ENCODE assay signal across 23 mouse cellular contexts in the genomic region with DNA sequence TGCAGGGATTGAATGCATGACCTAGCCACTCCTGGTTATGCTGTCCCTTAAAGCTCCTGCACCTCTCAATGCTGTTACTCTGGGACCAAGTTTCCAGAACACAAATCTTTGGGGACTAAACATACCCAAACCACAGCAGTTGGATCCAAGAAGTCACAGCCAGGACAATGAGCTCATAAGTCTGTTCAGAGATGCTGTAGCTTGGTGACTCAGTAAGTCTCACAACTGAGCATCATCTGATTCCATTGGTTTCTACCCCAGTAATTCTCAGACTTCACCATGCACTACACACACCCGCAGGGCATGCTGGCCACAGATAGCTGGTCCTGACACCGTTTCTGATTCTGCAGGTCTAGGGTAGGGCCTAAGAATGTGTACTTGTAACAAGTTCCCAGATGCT.
DNase-seq lines count a peak whose midpoint lies in the region; ATAC-seq and TF ChIP-seq lines count a peak whose summit lies in the region.
"Had no signal": no experiment of that assay in that cellular context is flagged by ENCODE, and none has a peak within 500 bp of the region (broad histone marks: within the 10 kb centered on the region; RNA-seq: fewer than 3 reads in every experiment).

No protein-coding gene starts in this region.

- H3K27me3 ChIP-seq in intestine, embryonic 14.5 days (replicated peaks; ENCODE audit: control insufficient read depth, insufficient read depth, low read length): no peaks in the 10 kb centered on the region
- no peaks in the 10 kb centered on the region for H3K27me3 ChIP-seq in intestine, postnatal 0 days (replicated peaks; ENCODE audit: control insufficient read depth, insufficient read depth, low read length)
- H3K27me3 ChIP-seq in stomach, postnatal 0 days (ENCODE audit: control insufficient read depth, insufficient read depth, low read length): no peaks in the 10 kb centered on the region
- H3K27me3 ChIP-seq in heart, embryonic 10.5 days (ENCODE audit: insufficient read depth, poor library complexity, severe bottlenecking): no peaks in the 10 kb centered on the region
- H3K27me3 ChIP-seq: heart, embryonic 13.5 days; Patski had no signal

- no peak overlapping the region for H3K27ac ChIP-seq in intestine, embryonic 14.5 days (ENCODE audit: low read depth)
- no peak overlapping the region for H3K27ac ChIP-seq in intestine, postnatal 0 days (ENCODE audit: low read depth, low read length)
- H3K27ac ChIP-seq in stomach, postnatal 0 days (replicated peaks): no peak overlapping the region
- no peak overlapping the region for H3K27ac ChIP-seq in heart, embryonic 10.5 days
- H3K27ac ChIP-seq: gastrocnemius, adult 2 months; heart, embryonic 13.5 days; hindbrain, embryonic 14.5 days; hindbrain, postnatal 0 days had no signal

- peak; percentile 28 for DNase-seq in intestine, embryonic 14.5 days (ENCODE audit: low spot score)
- peak; percentile 67 for DNase-seq in 3134 (ENCODE audit: extremely low read depth, insufficient read length, low spot score)
- peak; percentile 62 for DNase-seq in Muller cell, postnatal 12 days (ENCODE audit: inconsistent ontology term)
- peak; percentile 4 for DNase-seq in stomach, postnatal 0 days (ENCODE audit: low spot score)
- DNase-seq in gastrocnemius, postnatal 4 days (ENCODE audit: low spot score in 2 of 2): no peak
- DNase-seq in heart, embryonic 10.5 days (ENCODE audit: low spot score): no peak
- DNase-seq: adrenal gland, postnatal 10 days; adrenal gland, postnatal 36 days; cerebellum, adult 18-20 months; cerebellum, adult 9-10 months; cerebellum, postnatal 14 days; forebrain, postnatal 0 days; gastrocnemius, adult 2 months; gastrocnemius, postnatal 25 days; heart, postnatal 14 days; heart, postnatal 4 days had no signal

- no peak overlapping the region for H3K4me3 ChIP-seq in intestine, embryonic 14.5 days (ENCODE audit: low read depth, low read length)
- H3K4me3 ChIP-seq in intestine, postnatal 0 days (ENCODE audit: low read depth, low read length): no peak overlapping the region
- H3K4me3 ChIP-seq in stomach, postnatal 0 days (ENCODE audit: low read depth, low read length): no peak overlapping the region
- no peak overlapping the region for H3K4me3 ChIP-seq in heart, embryonic 10.5 days
- H3K4me3 ChIP-seq: gastrocnemius, adult 2 months; heart, embryonic 13.5 days had no signal

- H3K9me3 ChIP-seq in intestine, embryonic 14.5 days (ENCODE audit: control insufficient read depth, low read length): no peaks in the 10 kb centered on the region
- no peaks in the 10 kb centered on the region for H3K9me3 ChIP-seq in intestine, postnatal 0 days (ENCODE audit: control insufficient read depth)
- no peaks in the 10 kb centered on the region for H3K9me3 ChIP-seq in stomach, postnatal 0 days (ENCODE audit: control insufficient read depth, low read length)
- H3K9me3 ChIP-seq in heart, embryonic 10.5 days: no peaks in the 10 kb centered on the region
- H3K9me3 ChIP-seq: heart, embryonic 13.5 days had no signal

- no peaks in the 10 kb centered on the region for H3K36me3 ChIP-seq in intestine, embryonic 14.5 days (ENCODE audit: control insufficient read depth, insufficient read depth, low read length)
- no peaks in the 10 kb centered on the region for H3K36me3 ChIP-seq in intestine, postnatal 0 days (ENCODE audit: control insufficient read depth, insufficient read depth)
- no peaks in the 10 kb centered on the region for H3K36me3 ChIP-seq in stomach, postnatal 0 days (ENCODE audit: control insufficient read depth, insufficient read depth, low read length)
- H3K36me3 ChIP-seq in heart, embryonic 10.5 days: no peaks in the 10 kb centered on the region
- H3K36me3 ChIP-seq: heart, embryonic 13.5 days had no signal

- no peak overlapping the region for H3K9ac ChIP-seq in intestine, embryonic 14.5 days (ENCODE audit: low read length)
- H3K9ac ChIP-seq in intestine, postnatal 0 days (ENCODE audit: low read depth, low read length): no peak overlapping the region
- no peak overlapping the region for H3K9ac ChIP-seq in stomach, postnatal 0 days (ENCODE audit: low read length)
- H3K9ac ChIP-seq: forebrain, postnatal 0 days; heart, embryonic 13.5 days; hindbrain, embryonic 14.5 days had no signal

- H3K4me1 ChIP-seq in intestine, embryonic 14.5 days (replicated peaks; ENCODE audit: control insufficient read depth, insufficient read depth, low read length): no peaks in the 10 kb centered on the region
- no peaks in the 10 kb centered on the region for H3K4me1 ChIP-seq in intestine, postnatal 0 days (replicated peaks; ENCODE audit: control insufficient read depth, insufficient read depth, low read length)
- H3K4me1 ChIP-seq in stomach, postnatal 0 days (replicated peaks; ENCODE audit: control insufficient read depth, insufficient read depth): no peaks in the 10 kb centered on the region
- peaks cover 14% of the 10 kb centered on the region for H3K4me1 ChIP-seq in heart, embryonic 10.5 days

- no peak for TF ChIP-seq CTCF in intestine, postnatal 0 days (IDR thresholded peaks at IDR 0.05; ENCODE audit: low read depth)
- TF ChIP-seq CTCF in stomach, postnatal 0 days (IDR thresholded peaks at IDR 0.05; ENCODE audit: low read depth): no peak

- TF ChIP-seq EP300 in stomach, postnatal 0 days (optimal IDR thresholded peaks at IDR 0.05): no peak

- H3K4me2 ChIP-seq in intestine, embryonic 14.5 days (ENCODE audit: low read length): no peak overlapping the region
- no peak overlapping the region for H3K4me2 ChIP-seq in intestine, postnatal 0 days (replicated peaks; ENCODE audit: low read depth)
- H3K4me2 ChIP-seq in stomach, postnatal 0 days (replicated peaks; ENCODE audit: low read depth): no peak overlapping the region
- H3K4me2 ChIP-seq: heart, embryonic 13.5 days; hindbrain, embryonic 14.5 days had no signal

- ATAC-seq in intestine, embryonic 14.5 days (replicated peaks; ENCODE audit: low FRiP score, low TSS enrichment, low read depth): no peak
- ATAC-seq in intestine, postnatal 0 days: no peak
- no peak for ATAC-seq in stomach, postnatal 0 days (ENCODE audit: low FRiP score, low TSS enrichment)
- ATAC-seq: forebrain, embryonic 14.5 days; forebrain, postnatal 0 days; hindbrain, postnatal 0 days; inflammation-experienced regulatory T-cells, adult 6 months; Patski had no signal

- 81% methylated on average over 2 of the region's 2 CpGs for WGBS in intestine, embryonic 14.5 days
- WGBS in intestine, postnatal 0 days: 85% methylated on average over 2 of the region's 2 CpGs
- WGBS in stomach, postnatal 0 days: 81% methylated on average over 2 of the region's 2 CpGs
- WGBS in heart, embryonic 10.5 days: 69% methylated on average over 2 of the region's 2 CpGs

Comparison
In these comparisons a context has a peak if more than half of its experiments do, and no peak if none do; other contexts are left out.
1. DNase-seq: peak in intestine, embryonic 14.5 days (single experiment), 3134 (single experiment), Muller cell, postnatal 12 days (single experiment) and stomach, postnatal 0 days (single experiment); none in gastrocnemius, postnatal 4 days (0 of 2) and heart, embryonic 10.5 days (single experiment).